Mouse (Mus musculus) lung, postnatal 10 days (tissue): ENCODE measurements at regions not wholly inside any gene's neighbourhood (a gene's known extent, or its start where the extent isn't known, plus 50 kb on each side); places are given as distances from the start of the nearest gene placed in this dataset.

Source experiments
- DNase-seq: peaks from one replicate; pipeline ENCODE4 v3.0.0; 2021

- no peak for DNase-seq
These were observed 51.6 kb upstream of the Cecr2 start for GRCm38 (mm10) chr6:120614526-120614925.

GRCm38 (mm10) chr6:120612346-120612745, 53.8 kb upstream of the Cecr2 start:
- no peak for DNase-seq

GRCm38 (mm10) chr6:120609858-120610257, 56.3 kb upstream of the Cecr2 start:
- DNase-seq, result no peak

- DNase-seq, result no peak
These were observed 60.7 kb upstream of the Cecr2 start for GRCm38 (mm10) chr6:120605471-120605870.

- DNase-seq, result no peak
These were observed 61.9 kb upstream of the Cecr2 start for GRCm38 (mm10) chr6:120604020-120604958.

GRCm38 (mm10) chr6:120603454-120603853, 62.7 kb upstream of the Cecr2 start:
- peak; percentile 28 for DNase-seq

GRCm38 (mm10) chr6:120600376-120600775, 65.8 kb upstream of the Cecr2 start:
- no peak for DNase-seq

GRCm38 (mm10) chr6:120598471-120598870, 67.4 kb upstream of the Hdhd5 start:
- DNase-seq, result no peak

- DNase-seq, result no peak
These were observed 66.8 kb upstream of the Hdhd5 start for GRCm38 (mm10) chr6:120597887-120598286.

- no peak for DNase-seq
These were observed 65.6 kb upstream of the Hdhd5 start for GRCm38 (mm10) chr6:120596717-120597116.

GRCm38 (mm10) chr6:120594463-120594862, 63.3 kb upstream of the Hdhd5 start:
- no peak for DNase-seq

GRCm38 (mm10) chr6:120592705-120593104, 61.6 kb upstream of the Hdhd5 start:
- DNase-seq, result no peak

GRCm38 (mm10) chr6:120592031-120592681, 61.0 kb upstream of the Hdhd5 start:
- DNase-seq, result peak; percentile 41

- no peak for DNase-seq
These were observed 59.1 kb upstream of the Hdhd5 start for GRCm38 (mm10) chr6:120590191-120590590.

GRCm38 (mm10) chr6:120588701-120589659, 57.9 kb upstream of the Hdhd5 start:
- no peak for DNase-seq

GRCm38 (mm10) chr6:120585941-120586280, 54.8 kb upstream of the Hdhd5 start:
- DNase-seq, result no peak

- no peak for DNase-seq
These were observed 54.2 kb upstream of the Hdhd5 start for GRCm38 (mm10) chr6:120585118-120585940.

GRCm38 (mm10) chr6:120581748-120582147, 50.6 kb upstream of the Hdhd5 start:
- DNase-seq, result no peak
